Mouse (Mus musculus) hindbrain, embryonic 14.5 days (tissue): ENCODE results near the gene Neurl1a. TPM values are rescaled to one million over a fixed set of nuclear protein-coding genes. Genes with fewer than 3 reads are reported as not detected.

Experiments
- ATAC-seq: fragments of 200-750 bp; cut with Nextera tagmentation; 2 replicates; pipeline ENCODE4 v1.8.0; 2017; ENCODE audit warnings: moderate number of reproducible peaks, mild to moderate bottlenecking, moderate TSS enrichment, moderate library complexity; ENCODE audit not compliant: low FRiP score
- DNase-seq: peaks from one replicate; pipeline ENCODE4 v3.0.0-alpha.2; 2015; ENCODE audit warnings: low spot score
- H3K27ac ChIP-seq: fragments of 300-500 bp; sonication (generic); 2 replicates; pipeline ENCODE4 v1.5.1; 2014; ENCODE audit warnings: mild to moderate bottlenecking, moderate library complexity
- H3K27me3 ChIP-seq: fragments of 300-500 bp; sonication (generic); 2 replicates; pipeline ENCODE4 v1.6.1; 2014; ENCODE audit warnings: mild to moderate bottlenecking, low read length, mixed read lengths; ENCODE audit not compliant: control insufficient read depth, insufficient read depth
- H3K36me3 ChIP-seq: fragments of 300-500 bp; sonication (generic); replicated peaks from 2 replicates; pipeline ENCODE4 v1.6.1; 2014; ENCODE audit not compliant: control insufficient read depth, insufficient read depth
- H3K4me1 ChIP-seq: fragments of 300-500 bp; sonication (generic); replicated peaks from 2 replicates; pipeline ENCODE4 v1.6.1; 2014; ENCODE audit warnings: antibody characterized with exemption, low read length, mixed read lengths; ENCODE audit not compliant: control insufficient read depth, insufficient read depth
- H3K4me2 ChIP-seq: fragments of 300-500 bp; sonication (generic); replicated peaks from 2 replicates; pipeline ENCODE4 v1.6.1; 2014; ENCODE audit warnings: mild to moderate bottlenecking, moderate library complexity
- H3K4me3 ChIP-seq: fragments of 300-500 bp; sonication (generic); replicated peaks from 2 replicates; pipeline ENCODE4 v1.5.1; 2014; ENCODE audit warnings: mild to moderate bottlenecking, low read length
- H3K9ac ChIP-seq: fragments of 300-500 bp; sonication (generic); 2 replicates; pipeline ENCODE4 v1.6.1; 2014
- H3K9me3 ChIP-seq: fragments of 300-500 bp; sonication (generic); 2 replicates; pipeline ENCODE4 v1.6.1; 2016; ENCODE audit warnings: low read length; ENCODE audit not compliant: control insufficient read depth
- WGBS: fragments of 180-500 bp; shearing (Covaris S2); extraction: QIAGEN DNeasy Blood & Tissue Kit; methylation state at CpG from one replicate; pipeline ENCODE4 v1.1.7; 2014; 5-methylcytosine and 5-hydroxymethylcytosine counted together
- polyA plus RNA-seq: library from polyadenylated mRNA; unstranded; fragments of >200 nt; fragmentation: Nextera tagmentation; extraction: Ambion mirVana; gene quantifications from 2 replicates; pipeline ENCODE4 v1.2.1, GENCODE M21; 2014

Neurl1a gene
- polyA plus RNA-seq, 1 experiment from 2014 or later: 15.1 TPM

- H3K27ac ChIP-seq: no peak overlapping the region
- no peak overlapping the region for H3K4me3 ChIP-seq
- H3K4me1 ChIP-seq: no peaks in the 10 kb centered on the region
- no peaks in the 10 kb centered on the region for H3K9me3 ChIP-seq
- 93% methylated on average over 8 of the region's 8 CpGs for WGBS
- no peaks in the 10 kb centered on the region for H3K27me3 ChIP-seq
- peaks cover 12% of the 10 kb centered on the region for H3K36me3 ChIP-seq
- no peak for DNase-seq
- no peak for ATAC-seq
- no peak overlapping the region for H3K9ac ChIP-seq
- H3K4me2 ChIP-seq: no peak overlapping the region
Observed at GRCm38 (mm10) chr19:47263621-47264020, 85.0 kb downstream of the Neurl1a start.

GRCm38 (mm10) chr19:47264322-47265092 lies 85.9 kb downstream of the Neurl1a start:
- no peak overlapping the region for H3K9ac ChIP-seq
- H3K36me3 ChIP-seq: peaks cover 17% of the 10 kb centered on the region
- H3K4me1 ChIP-seq: no peaks in the 10 kb centered on the region
- no peaks in the 10 kb centered on the region for H3K9me3 ChIP-seq
- no peak overlapping the region for H3K4me2 ChIP-seq
- peak; percentile 81 for DNase-seq
- WGBS: 46% methylated on average over 11 of the region's 11 CpGs
- H3K4me3 ChIP-seq: no peak overlapping the region
- no peak overlapping the region for H3K27ac ChIP-seq
- no peaks in the 10 kb centered on the region for H3K27me3 ChIP-seq
- peak; percentile 68; the same call in 1 of the 2 replicates for ATAC-seq

- Histone ChIP-seq H3K4me3 (no peak overlapping the region), H3K9me3 (no peaks in the 10 kb centered on the region), H3K36me3 (peaks cover 17% of the 10 kb centered on the region), H3K27me3 (no peaks in the 10 kb centered on the region), H3K4me2 (no peak overlapping the region), H3K9ac (no peak overlapping the region), H3K4me1 (no peaks in the 10 kb centered on the region), H3K27ac (no peak overlapping the region)
- no peak for DNase-seq
- ATAC-seq: no peak
- 93% methylated on average over 18 of the region's 18 CpGs for WGBS
Observed at GRCm38 (mm10) chr19:47266070-47266801, 87.6 kb downstream of the Neurl1a start.

GRCm38 (mm10) chr19:47267066-47267465 lies 88.4 kb downstream of the Neurl1a start:
- ATAC-seq (no peak), DNase-seq (no peak)
- WGBS: 91% methylated on average over 21 of the region's 21 CpGs
- Histone ChIP-seq H3K36me3 (peaks cover 17% of the 10 kb centered on the region), H3K27me3 (no peaks in the 10 kb centered on the region), H3K9me3 (no peaks in the 10 kb centered on the region), H3K4me2 (no peak overlapping the region), H3K4me3 (no peak overlapping the region), H3K4me1 (no peaks in the 10 kb centered on the region), H3K9ac (no peak overlapping the region), H3K27ac (no peak overlapping the region)

- Histone ChIP-seq H3K36me3 (peaks cover 22% of the 10 kb centered on the region), H3K27me3 (no peaks in the 10 kb centered on the region), H3K4me2 (no peak overlapping the region), H3K27ac (no peak overlapping the region), H3K4me1 (no peaks in the 10 kb centered on the region), H3K9me3 (no peaks in the 10 kb centered on the region), H3K4me3 (no peak overlapping the region), H3K9ac (no peak overlapping the region)
- ATAC-seq: no peak
- 49% methylated on average over 8 of the region's 8 CpGs for WGBS
- DNase-seq: no peak
Observed at GRCm38 (mm10) chr19:47269729-47270128, 91.1 kb downstream of the Neurl1a start.

- no peak overlapping the region for H3K27ac ChIP-seq
- no peak overlapping the region for H3K9ac ChIP-seq
- no peaks in the 10 kb centered on the region for H3K9me3 ChIP-seq
- no peaks in the 10 kb centered on the region for H3K27me3 ChIP-seq
- 86% methylated on average over 9 of the region's 9 CpGs for WGBS
- no peak overlapping the region for H3K4me3 ChIP-seq
- DNase-seq: no peak
- H3K4me2 ChIP-seq: no peak overlapping the region
- no peak for ATAC-seq
- peaks cover 22% of the 10 kb centered on the region for H3K36me3 ChIP-seq
- H3K4me1 ChIP-seq: no peaks in the 10 kb centered on the region
Observed at GRCm38 (mm10) chr19:47270520-47270919, 91.9 kb downstream of the Neurl1a start.

- no peaks in the 10 kb centered on the region for H3K27me3 ChIP-seq
- H3K9ac ChIP-seq: no peak overlapping the region
- no peak overlapping the region for H3K4me3 ChIP-seq
- no peak overlapping the region for H3K27ac ChIP-seq
- 91% methylated on average over 6 of the region's 6 CpGs for WGBS
- DNase-seq (no peak), ATAC-seq (no peak)
- H3K36me3 ChIP-seq: peaks cover 5% of the 10 kb centered on the region; the same call in 1 of the 2 replicates
- H3K4me2 ChIP-seq: no peak overlapping the region
- no peaks in the 10 kb centered on the region for H3K4me1 ChIP-seq
- no peaks in the 10 kb centered on the region for H3K9me3 ChIP-seq
Observed at GRCm38 (mm10) chr19:47276730-47277129, 98.1 kb downstream of the Neurl1a start.

- WGBS: 83% methylated on average over 4 of the region's 4 CpGs
- Histone ChIP-seq H3K4me3 (no peak overlapping the region), H3K9me3 (no peaks in the 10 kb centered on the region), H3K27me3 (no peaks in the 10 kb centered on the region), H3K4me2 (no peak overlapping the region), H3K4me1 (no peaks in the 10 kb centered on the region), H3K9ac (no peak overlapping the region), H3K27ac (no peak overlapping the region), H3K36me3 (no peaks in the 10 kb centered on the region)
- ATAC-seq (no peak), DNase-seq (no peak)
Observed at GRCm38 (mm10) chr19:47279372-47279771, 100.8 kb downstream of the Neurl1a start.

- 79% methylated on average over 15 of the region's 15 CpGs for WGBS
Observed at GRCm38 (mm10) chr19:47279788-47280532, 101.3 kb downstream of the Neurl1a start.

More at GRCm38 (mm10) chr19:47279788-47280532, 101.3 kb downstream of the Neurl1a start:
- no peak overlapping the region for H3K4me3 ChIP-seq
- H3K4me2 ChIP-seq: no peak overlapping the region
- ATAC-seq (peak; percentile 51; the same call in 1 of the 2 replicates), DNase-seq (peak; percentile 39)
- H3K9me3 ChIP-seq: no peaks in the 10 kb centered on the region
- no peaks in the 10 kb centered on the region for H3K27me3 ChIP-seq
- H3K4me1 ChIP-seq: no peaks in the 10 kb centered on the region
- H3K36me3 ChIP-seq: no peaks in the 10 kb centered on the region
- H3K9ac ChIP-seq: no peak overlapping the region
- H3K27ac ChIP-seq: no peak overlapping the region
